Mouse (Mus musculus): Measurements from ENCODE around the gene Tec.

- TF ChIP-seq POLR2A (IDR thresholded peaks at IDR 0.05; ENCODE audit: low read depth, low read length) (no peak), CTCF (IDR thresholded peaks at IDR 0.05; ENCODE audit: extremely low read depth, insufficient read depth, insufficient read length, insufficient replicate concordance) (no peak)
Measured at GRCm38 (mm10) chr5:72816046-72816445, 52.2 kb downstream of the Tec start.
